Mouse (Mus musculus): ENCODE measurements around the gene Lrp1.

GRCm38 (mm10) chr10:127598607-127599006 is 22.3 kb downstream of the Lrp1 start:
- TF ChIP-seq CTCF (IDR thresholded peaks at IDR 0.05; ENCODE audit: insufficient read depth, low read depth, low read length) (no peak), POLR2A (IDR thresholded peaks at IDR 0.05; ENCODE audit: insufficient read depth, low read depth, low read length) (no peak)
